Mouse (Mus musculus) 3134 (cell line): Measurements from ENCODE around the gene Itfg2.

Source experiments
- DNase-seq: peaks from one replicate; pipeline ENCODE4 v3.0.0-alpha.2; 2011; ENCODE audit warnings: low spot score; ENCODE audit not compliant: insufficient read length; ENCODE audit errors: extremely low read depth

Gene Itfg2

DNA sequence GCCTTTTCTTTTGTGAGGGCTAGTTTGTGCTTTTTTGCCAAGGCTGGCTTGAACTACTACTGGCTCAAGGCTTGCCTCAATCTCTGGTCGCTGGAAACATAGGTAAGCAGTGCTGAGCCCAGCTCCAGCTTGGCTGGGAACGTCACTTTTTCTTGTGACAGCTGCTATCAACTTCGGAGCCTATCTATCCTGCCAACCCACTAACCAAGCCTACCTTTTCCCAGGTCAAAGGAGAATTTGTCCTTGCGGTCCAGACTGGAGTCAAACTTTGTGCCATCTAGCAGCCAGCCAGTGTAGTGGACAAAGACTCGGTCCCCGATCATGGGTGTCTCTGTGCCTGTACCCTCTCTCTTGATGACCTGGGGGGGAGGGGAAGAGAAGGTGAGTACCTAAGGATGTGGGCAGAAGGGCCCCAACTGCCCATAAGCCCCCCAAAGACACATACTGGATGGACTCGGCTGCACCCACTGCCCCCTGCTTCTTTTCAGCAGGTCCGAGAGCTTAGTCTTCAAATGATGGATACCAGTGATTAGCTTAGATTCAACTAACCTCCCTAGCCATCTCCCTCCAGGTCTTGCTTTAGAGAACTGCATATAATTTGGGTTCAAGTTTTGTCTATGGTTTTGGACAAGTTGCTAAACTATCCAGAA, 11.8 kb upstream of the Itfg2 start:
- DNase-seq, result no peak

DNA sequence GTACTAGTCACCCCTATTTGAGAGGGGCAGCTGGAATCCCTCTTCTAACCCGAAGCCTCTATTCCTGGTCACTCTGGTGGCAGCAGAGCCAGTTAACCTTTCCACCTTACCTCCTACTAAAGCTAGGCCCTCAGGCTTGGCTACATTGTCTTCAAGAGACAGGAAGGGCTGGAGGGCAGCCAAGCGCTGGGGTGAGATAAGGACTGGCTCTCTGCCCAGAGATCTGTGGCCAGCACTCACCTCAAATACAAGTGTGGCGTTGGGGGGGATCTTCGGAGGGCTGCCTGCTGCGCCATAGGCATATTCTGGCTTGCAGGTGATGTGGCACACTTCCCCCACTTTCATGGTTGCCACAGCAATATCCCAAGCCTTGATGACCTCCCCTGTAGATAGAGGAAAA, 10.7 kb upstream of the Itfg2 start:
- DNase-seq, result no peak

DNA sequence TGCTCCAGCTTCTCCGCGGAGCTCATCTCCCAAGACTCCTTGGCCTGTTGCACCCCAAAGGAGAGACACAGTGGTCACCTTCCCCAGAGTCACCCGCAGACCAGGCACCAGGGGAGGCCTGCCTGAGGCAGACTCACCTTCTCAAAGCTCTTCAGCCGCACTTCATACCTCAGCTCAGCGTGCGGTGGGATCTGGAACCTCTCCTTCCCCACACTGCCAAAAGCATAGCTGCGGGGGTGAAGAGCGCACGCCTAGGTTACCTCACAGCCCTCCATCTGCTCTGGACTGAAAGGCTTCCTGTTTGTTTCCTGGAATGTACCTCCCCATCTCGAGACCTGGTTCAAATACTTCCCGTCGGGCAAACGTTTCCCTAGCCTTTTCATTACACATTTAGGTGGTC, 8.8 kb upstream of the Itfg2 start:
- no peak for DNase-seq

DNA sequence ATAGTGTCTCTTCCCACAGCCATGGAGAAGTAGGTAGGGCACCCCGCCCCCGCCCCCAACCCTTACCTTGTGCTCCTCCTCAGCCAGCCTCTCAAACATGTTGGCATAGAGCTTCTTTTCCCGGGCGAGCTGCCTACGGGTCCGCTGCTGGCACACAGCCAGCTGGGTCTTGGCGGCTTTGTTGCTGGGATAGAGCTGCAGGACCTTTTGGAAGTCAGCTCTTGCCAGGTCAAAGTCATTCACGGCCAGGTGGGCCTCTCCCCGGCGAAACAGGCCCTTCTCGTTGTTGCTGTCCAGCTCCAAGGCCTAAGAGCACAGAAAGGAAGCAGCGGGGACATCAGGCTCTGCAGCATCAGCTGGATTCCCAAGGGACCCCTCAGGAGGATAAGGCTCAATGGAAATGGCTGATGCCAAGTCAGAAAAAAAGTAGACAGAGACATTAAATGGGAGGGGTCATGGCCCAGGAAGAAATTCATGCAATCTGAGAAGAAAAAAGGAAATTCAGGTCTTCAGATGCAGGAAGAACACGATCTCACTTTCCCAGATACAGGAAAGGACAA, 7.7 kb upstream of the Itfg2 start:
- no peak for DNase-seq

DNA sequence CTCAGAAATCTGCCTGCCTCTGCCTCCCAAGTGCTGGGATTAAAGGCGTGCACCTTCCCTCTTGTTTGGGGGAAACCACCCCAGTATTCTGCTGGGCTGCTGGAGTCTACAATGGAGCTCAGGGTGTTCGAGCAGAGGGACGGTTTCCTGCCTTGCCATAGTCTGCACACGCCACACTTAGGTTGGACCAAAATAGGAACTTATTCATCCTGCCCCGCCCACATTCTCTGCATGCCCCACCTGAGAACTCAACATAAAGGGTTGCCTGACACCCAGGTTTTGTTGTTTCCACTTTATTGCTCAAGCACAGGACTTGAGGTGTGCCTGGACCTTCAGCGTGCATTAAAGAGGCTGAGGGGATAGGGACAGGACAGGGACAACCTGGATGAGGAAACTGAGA, 5.1 kb upstream of the Itfg2 start:
- no peak for DNase-seq

DNA sequence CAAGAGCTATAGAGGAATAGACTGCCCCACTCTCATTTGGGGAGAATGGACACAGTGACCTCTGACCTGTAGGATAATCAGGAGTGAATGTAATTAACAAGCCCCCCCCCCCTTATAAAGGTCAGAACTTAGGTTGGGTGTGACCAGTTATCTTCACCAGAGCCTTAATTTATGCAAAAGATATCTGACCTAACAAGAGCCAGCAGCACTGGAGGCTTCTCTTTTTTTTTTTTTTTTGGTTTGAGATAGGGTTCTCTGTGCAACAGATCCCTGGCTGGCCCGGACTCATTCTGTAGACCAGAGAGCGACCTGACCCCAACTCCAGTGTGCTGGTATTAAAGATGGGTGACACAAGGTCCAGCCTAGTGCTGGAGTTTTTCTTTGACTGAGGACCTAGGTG, 4.6 kb upstream of the Itfg2 start:
- no peak for DNase-seq

DNA sequence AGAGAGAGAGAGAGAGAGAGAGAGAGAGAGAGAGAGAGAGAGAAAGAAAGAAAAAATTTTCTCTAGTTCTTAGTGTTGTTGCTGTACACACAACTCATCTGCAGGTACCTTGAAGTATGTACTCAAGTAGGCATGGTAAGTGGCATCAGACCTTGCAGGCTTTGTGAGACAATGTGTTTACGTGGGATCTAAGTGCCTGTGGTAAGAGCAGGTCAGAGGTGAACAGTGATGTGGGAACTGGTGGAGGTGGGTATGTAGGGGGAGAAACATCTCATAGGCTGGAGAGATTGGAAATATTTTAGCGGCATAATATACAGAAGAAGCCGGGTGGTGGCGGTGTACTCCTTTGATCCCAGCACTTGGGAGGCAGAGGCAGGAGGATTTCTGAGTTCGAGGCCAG, 2.8 kb upstream of the Itfg2 start:
- DNase-seq, result no peak

DNA sequence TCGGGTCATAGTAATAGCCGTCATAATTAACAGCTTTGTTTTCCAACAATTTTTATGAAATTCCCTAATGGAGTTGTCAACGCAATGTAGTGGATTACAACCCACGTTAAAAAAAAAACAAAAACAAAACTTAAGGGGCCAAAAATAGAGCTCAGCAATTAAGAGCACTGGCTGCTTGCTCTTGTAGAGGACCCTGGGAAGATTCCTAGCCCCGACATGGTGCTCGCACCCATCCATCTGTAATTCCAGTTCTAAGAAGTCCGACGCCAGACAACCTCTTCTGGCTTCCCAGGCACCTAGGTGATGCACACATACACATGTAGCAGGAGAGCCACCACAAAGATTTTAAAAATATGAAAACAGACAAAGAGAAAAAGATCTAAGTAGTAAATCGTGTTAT, 315 bp upstream of the Itfg2 start:
- DNase-seq, result no peak

DNA sequence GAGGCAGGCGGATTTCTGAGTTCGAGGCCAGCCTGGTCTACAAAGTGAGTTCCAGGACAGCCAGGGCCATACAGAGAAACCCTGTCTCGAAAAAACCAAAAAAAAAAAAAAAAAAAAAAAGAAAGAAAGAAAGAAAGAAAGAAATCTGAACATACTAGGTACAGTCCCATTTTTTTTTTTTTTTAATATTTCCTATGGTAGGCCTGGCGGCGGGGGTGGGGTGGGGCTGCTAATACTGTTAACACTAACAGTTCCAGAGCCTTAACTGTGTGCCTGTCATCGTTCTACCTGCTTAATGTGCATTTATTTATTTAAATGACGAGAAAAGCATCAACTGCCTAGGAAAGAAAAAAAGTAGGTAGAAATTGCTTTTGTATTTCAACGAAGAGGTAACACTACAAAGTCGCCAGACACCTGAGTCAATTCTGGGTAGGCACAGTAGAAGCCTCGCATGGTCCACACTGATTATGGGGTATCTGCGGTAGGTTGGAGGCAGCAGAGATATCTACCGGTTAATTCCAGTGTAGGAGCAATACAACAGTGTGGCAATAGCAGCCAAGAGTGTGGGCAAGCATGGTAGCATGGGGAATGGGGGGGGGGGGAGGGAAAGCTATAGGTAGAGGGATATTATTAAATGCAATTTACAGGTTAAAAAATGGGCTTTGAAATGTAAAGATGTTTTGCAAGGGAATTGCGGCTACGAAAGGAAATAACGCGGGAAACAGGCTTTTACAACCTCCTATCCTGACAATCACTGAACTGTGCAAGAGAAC, 1.0 kb downstream of the Itfg2 start:
- no peak for DNase-seq

DNA sequence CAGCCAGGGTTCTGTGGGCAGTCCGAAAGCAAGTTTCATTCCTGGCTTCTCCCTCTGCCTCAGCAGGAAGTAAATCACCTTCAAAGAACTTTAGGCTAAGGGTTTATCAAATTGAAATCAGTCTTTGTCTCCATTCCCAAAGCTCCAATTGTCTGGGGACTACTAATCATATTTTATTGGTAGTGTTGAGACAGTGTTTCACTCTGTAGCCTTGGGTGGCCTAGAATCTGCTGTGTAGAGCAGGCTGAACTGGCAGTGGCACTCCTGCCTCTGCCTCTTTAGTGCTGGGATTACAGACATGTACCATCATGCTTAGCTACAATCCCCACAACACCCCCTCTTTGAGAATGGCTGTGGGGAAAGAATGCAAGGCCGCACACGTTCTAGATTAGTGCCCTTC, 3.3 kb downstream of the Itfg2 start:
- DNase-seq, result no peak

DNA sequence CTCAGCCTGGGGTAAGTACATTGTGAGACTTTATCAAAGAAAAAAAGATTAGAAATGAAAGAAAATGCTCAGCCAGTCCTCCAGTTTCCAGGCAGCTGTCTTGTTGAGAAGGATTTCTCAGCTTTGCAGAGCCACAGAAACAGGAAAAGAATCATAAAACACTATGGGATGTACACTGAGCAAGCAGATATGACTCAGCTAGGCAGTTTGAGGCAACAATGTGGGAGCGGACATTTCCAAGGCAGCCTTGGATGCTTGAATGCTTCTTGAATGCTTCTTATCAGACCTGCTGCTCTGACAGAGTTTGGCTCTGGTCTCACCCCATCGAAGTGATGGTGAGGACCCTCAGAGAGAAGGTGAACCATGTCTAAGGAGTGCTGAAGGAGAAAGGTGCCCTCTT, 3.7 kb downstream of the Itfg2 start:
- no peak for DNase-seq

DNA sequence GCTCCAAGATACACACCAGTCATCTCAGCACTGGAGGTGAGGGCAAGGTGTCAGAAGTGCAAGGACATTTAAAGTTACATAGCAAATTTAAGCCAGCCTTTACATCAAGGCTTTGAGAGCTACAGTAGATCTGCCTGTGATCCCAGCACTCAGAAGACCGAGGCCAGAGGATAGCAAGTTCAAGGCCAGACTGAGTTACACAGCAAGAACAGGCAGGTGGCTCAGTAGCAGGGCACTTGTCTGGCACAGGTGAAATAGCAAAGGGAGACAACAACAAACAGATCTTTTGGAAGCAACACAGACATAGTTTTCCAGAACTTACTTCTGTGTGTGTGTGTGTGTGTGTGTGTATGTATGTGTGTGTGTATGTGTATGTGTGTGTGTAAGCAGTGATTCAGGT, 6.7 kb downstream of the Itfg2 start:
- no peak for DNase-seq

DNA sequence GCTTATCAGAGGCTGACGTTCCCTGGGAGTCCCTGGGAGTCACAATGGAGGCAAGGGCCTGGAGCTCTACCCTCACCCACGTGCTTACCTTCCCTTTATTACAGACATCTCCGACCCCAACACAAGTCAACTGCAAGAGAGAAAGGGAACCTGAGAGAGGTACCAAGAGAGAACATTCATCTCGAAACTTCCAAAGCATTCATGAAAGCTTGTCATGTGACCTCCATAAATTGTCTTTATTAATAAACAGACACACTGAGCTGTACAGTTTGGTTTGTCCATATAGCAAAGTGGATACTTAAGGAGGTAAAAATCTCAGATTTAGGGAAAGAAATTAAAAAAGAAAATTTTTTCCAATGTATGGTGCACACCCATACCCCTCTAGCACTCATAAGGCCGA, 8.6 kb downstream of the Itfg2 start:
- DNase-seq, result no peak

DNA sequence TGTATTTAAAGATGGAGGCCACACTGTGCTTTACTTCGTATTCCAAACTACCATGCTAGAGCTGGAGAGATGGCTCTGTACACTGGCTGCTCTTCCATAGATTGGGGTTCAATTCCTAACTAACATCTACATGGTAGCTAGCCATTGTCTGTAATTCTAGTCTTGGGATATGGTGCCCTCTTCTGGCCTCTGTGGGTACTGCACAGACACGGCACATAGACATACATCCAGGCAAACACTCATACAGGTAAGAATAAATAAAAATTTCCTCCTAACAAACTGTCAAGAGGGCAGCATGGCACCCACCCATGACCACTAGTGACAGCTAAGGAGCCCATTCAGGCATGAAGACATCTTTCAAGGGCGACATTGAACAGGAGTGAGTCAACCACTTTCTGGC, 13.6 kb downstream of the Itfg2 start:
- no peak for DNase-seq

DNA sequence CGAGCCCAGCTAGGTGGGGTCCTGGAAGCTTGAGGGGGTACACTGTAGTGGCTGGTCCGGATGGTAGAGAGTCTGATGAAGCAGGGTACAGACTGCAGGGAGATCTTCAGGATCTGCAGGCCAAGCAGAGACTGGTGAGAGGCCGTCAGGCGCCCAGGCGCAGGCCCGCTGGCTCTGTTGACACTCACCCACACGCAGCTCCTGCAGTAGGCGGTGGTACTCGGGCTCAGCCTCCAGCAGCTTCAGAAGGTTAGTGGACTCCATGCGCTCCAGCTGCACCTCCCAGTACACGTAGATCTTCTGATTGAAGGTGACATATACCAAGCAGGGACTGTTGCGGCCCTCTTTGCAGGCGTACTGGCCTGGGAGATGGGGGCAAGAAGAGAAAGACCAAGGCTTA, 14.4 kb downstream of the Itfg2 start:
- no peak for DNase-seq

DNA sequence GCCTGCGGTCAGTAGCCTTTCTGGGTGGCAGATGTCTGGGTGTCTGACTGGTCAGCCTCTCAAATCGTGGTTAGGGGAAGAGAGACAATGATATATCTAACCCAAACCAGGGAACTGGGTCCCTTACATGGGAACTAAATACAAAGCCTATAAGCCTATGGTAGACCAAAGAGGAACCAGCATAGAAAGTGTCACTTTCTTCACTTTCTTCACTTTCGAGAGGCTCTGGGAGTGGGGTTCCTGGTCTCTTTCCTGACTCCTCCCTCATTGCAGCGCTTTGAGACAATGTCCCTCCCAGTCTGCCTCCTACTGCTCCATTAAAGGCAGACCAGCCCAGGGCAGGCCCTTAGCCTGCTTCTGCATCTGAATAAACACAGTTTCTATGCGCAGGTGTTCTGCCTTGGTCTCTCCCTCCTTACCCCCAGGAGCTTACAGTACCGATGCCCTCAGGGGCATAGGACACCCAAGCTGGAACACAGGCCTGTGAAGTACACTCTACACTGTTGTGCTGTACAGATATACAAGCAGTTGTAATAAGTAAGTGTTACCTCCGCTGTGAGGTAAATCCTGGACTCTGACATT, 16.1 kb downstream of the Itfg2 start:
- no peak for DNase-seq

DNA sequence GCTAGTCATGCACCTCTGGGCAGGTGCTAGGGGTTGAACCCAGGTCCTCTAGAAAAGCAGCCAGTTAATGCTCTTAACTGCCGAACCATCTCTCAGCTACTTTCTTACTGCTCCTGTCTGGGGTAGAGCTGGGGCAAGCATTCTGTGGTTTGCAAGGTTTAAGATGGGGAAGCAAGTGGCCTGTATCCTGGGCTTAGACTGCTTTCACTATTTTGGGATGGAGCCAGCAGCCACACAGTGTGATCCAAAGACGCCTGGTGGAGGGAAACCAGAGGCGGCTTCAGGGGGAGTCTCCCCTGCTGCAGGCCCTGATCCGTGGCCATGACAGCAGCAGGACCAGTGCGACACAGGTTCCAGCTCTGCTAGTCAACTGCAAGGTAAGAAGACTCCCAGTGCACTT, 20.0 kb downstream of the Itfg2 start:
- no peak for DNase-seq

DNA sequence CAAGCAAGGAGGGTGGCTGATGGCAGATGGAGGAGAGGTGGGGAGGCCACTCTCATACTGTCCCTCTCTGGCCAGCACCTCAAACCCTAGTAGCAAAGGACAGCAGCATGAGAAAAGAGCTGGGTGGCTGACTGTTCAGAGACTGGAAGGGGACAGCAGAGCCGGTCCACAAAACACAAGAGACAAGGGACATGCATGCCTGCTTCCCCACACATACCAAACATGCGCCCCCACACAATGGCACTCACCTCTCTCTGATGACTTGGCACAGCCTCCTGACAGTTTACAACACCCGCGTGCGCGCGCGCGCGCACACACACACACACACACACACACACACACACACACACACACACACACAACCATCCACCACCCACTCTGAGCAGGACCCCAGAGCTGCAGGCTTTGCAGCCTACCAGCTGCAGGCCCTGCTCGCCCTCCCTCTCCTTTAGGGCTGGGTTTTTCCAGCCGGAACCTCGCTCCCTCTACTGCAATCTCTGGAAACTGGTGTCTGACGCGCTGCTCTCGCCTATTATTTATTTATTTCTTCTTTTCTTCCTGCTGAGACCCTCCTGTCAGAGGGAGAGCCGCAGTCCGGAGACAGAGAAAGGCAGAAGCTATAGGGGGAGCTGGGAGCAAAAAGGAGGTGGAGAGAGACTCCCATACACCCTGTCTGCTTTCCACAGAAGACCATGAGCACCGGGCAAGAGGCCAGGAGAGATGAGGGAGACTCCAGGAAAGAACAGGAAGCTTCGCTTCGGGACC, 25.1 kb downstream of the Itfg2 start:
- no peak for DNase-seq

DNA sequence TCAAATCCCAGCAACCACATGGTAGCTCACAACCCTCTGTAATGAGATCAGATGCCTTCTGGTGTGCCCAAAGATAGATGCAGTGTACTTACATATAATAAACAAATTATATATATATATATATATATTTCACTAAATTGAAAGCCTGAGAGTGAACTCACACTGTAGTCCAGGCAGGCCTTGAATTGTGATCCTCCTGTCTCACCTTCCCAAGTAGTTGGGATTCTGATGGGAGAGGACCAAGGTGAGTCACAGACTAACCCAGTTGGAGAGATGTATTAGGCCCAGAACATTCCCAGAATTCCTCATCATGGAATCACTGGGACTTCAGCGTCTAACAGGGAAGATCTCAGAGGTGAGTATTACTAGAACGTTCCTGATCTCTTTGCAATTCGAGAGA, 25.7 kb downstream of the Itfg2 start, which contains the start of gene Nrip2:
Gene Nrip2, plus strand, starts transcription at position 301 of the 400 bp plus-strand sequence.
- no peak for DNase-seq

DNA sequence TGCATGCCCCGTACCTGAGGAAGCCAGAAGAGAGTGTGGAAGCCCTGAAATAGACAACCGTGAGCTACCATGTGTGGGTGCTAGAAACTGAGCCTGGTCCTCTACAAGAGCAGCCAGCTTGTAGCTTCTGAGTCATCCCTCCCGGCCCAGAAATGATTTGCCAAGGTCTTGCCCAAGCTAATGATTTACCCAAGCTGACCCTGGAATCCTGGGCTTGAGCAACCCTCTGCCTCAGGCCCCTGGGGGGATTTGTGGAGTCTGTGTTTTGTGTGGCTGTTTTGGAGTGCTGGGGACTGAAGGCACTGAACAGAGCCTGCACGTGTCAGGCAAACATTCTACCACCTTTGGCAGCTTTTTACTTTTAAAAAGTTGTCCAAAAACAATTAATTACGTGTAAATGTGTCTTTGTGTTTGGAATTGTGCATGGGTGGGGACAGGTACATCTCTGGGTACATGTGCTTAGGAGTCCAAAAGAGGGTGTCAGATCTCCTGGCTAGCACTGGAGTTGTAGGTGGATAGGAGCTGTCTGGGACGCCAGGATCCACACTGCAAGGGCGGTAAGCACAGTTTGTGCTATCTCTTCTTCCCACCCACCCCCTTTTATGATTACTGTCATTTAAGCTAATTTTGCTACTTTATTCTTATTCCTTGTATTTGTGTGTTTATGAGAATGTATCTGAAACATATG, 27.0 kb downstream of the Itfg2 start:
- DNase-seq, result no peak

DNA sequence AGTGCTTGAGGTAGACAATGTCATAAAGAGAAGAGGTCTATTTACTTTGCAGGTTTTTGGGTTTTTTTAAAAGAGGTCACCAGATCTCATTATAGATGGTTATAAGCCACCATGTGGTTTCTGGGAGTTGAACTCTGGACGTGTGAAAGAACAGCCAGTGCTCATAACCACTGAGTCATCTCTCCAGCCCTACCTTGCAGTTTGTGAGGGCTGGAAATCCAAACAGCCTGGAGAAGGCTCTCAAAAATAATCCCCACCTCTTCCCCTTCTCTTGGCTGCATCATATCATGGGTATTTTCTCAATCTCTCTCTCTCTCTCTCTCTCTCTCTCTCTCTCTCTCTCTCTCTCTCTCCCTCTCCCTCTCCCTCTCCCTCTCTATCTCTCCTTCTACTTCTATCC, 34.0 kb downstream of the Itfg2 start:
- DNase-seq, result no peak
